Mouse (Mus musculus) CH12.LX (cell line): ENCODE measurements around the gene T2. TPM values are rescaled to one million over a fixed set of nuclear protein-coding genes. Genes with fewer than 3 reads are reported as not detected.

ENCODE experiments used
- DNase-seq: peaks from one replicate; pipeline ENCODE4 v3.0.0-alpha.2; 2013; ENCODE audit errors: extremely low read depth
- H3K27ac ChIP-seq: 2 replicates; pipeline ENCODE4 v1.5.1; 2012; ENCODE audit warnings: low read depth, mild to moderate bottlenecking, control low read depth, moderate library complexity; ENCODE audit not compliant: insufficient read depth
- H3K27me3 ChIP-seq: replicated peaks from 2 replicates; pipeline ENCODE3; 2012; ENCODE audit warnings: inconsistent platforms
- H3K36me3 ChIP-seq, 2 experiments: replicated peaks in 1 of 2; 2 replicates each; pipeline versions ENCODE3 to v1.6.1; 2012; ENCODE audit warnings: inconsistent platforms in 1 of 2, low read length in 1 of 2, mild to moderate bottlenecking in 1 of 2, mixed read lengths in 1 of 2, moderate library complexity in 1 of 2; ENCODE audit not compliant: control insufficient read depth in 1 of 2, insufficient read depth in 1 of 2
- H3K4me1 ChIP-seq, 2 experiments: 2 replicates each; pipeline ENCODE4 v1.6.1; 2012; ENCODE audit warnings: inconsistent platforms in 1 of 2, moderate library complexity in 1 of 2; ENCODE audit not compliant: insufficient read depth in 2 of 2, control insufficient read depth in 1 of 2
- H3K4me2 ChIP-seq: 2 replicates; pipeline ENCODE4 v1.6.1; 2012; ENCODE audit warnings: low read depth, mild to moderate bottlenecking, control low read depth; ENCODE audit not compliant: poor library complexity, insufficient read depth, severe bottlenecking
- H3K4me3 ChIP-seq, 3 experiments: fragments of 150-350 bp in 1 of 3; sonication (generic) in 1 of 3; replicated peaks in 1 of 3; 2 replicates each; pipeline versions ENCODE3 to v1.5.1; 2011 to 2012; ENCODE audit warnings: low read depth in 2 of 3, low read length in 2 of 3, mild to moderate bottlenecking in 2 of 3, moderate library complexity in 2 of 3, control low read depth in 1 of 3, improper control_type of control experiment in 1 of 3, inconsistent platforms in 1 of 3, mixed read lengths in 1 of 3; ENCODE audit not compliant: poor library complexity in 1 of 3
- H3K79me2 ChIP-seq: replicated peaks from 2 replicates; pipeline ENCODE4 v1.6.1; 2012; ENCODE audit warnings: mild to moderate bottlenecking, moderate library complexity; ENCODE audit not compliant: control insufficient read depth, poor library complexity, insufficient read depth, severe bottlenecking; ENCODE audit errors: extremely low read depth
- H3K9ac ChIP-seq: 2 replicates; pipeline ENCODE4 v1.6.1; 2012; ENCODE audit warnings: low read depth, mild to moderate bottlenecking, control low read depth, moderate library complexity; ENCODE audit not compliant: insufficient read depth
- H3K9me3 ChIP-seq: replicated peaks from 2 replicates; pipeline ENCODE3; 2012; ENCODE audit warnings: low read length, inconsistent platforms, mixed read lengths
- BHLHE40 ChIP-seq: IDR thresholded peaks from 2 replicates; pipeline ENCODE4 v1.6.1; 2011; ENCODE audit warnings: mild to moderate bottlenecking, low read depth, low read length, improper control_type of control experiment
- CTCF ChIP-seq, 2 experiments: IDR thresholded peaks in 1 of 2; conservative IDR thresholded peaks in 1 of 2; 2 replicates each; pipeline ENCODE4 v1.5.1; 2011 to 2012; ENCODE audit warnings: low read depth in 2 of 2, low read length in 2 of 2, improper control_type of control experiment in 1 of 2, inconsistent platforms in 1 of 2, mild to moderate bottlenecking in 1 of 2, moderate library complexity in 1 of 2
- E2F4 ChIP-seq: IDR thresholded peaks from 2 replicates; pipeline ENCODE4 v1.6.1; 2011; ENCODE audit warnings: low read depth, low read length, improper control_type of control experiment; ENCODE audit not compliant: insufficient replicate concordance
- ELF1 ChIP-seq: IDR thresholded peaks from 2 replicates; pipeline ENCODE4 v1.6.1; 2014; ENCODE audit warnings: low read depth, mild to moderate bottlenecking, inconsistent platforms, low read length, improper control_type of control experiment
- ETS1 ChIP-seq: conservative IDR thresholded peaks from 2 replicates; pipeline ENCODE4 v1.6.1; 2012; ENCODE audit warnings: low read depth, mild to moderate bottlenecking, inconsistent platforms, low read length, improper control_type of control experiment, moderate library complexity
- GABPA ChIP-seq: IDR thresholded peaks from 2 replicates; pipeline ENCODE4 v1.6.1; 2012; ENCODE audit warnings: low read depth, low read length, improper control_type of control experiment, inconsistent platforms; ENCODE audit not compliant: insufficient replicate concordance
- HCFC1 ChIP-seq: IDR thresholded peaks from 2 replicates; pipeline ENCODE4 v1.6.1; 2012; ENCODE audit warnings: low read depth, mild to moderate bottlenecking, inconsistent platforms, low read length, improper control_type of control experiment
- IRF4 ChIP-seq: IDR thresholded peaks from 2 replicates; pipeline ENCODE4 v1.6.1; 2014; ENCODE audit warnings: low read depth, mild to moderate bottlenecking, inconsistent platforms, low read length, improper control_type of control experiment
- JUN ChIP-seq: IDR thresholded peaks from 2 replicates; pipeline ENCODE4 v1.6.1; 2011; ENCODE audit warnings: low read depth, mild to moderate bottlenecking, low read length, improper control_type of control experiment, moderate library complexity; ENCODE audit not compliant: insufficient read depth
- KAT2A ChIP-seq: IDR thresholded peaks from 2 replicates; pipeline ENCODE4 v1.6.1; 2012; ENCODE audit warnings: low read length, improper control_type of control experiment, inconsistent platforms; ENCODE audit not compliant: insufficient replicate concordance
- MAX ChIP-seq: IDR thresholded peaks from 2 replicates; pipeline ENCODE4 v1.6.1; 2011; ENCODE audit warnings: low read length, improper control_type of control experiment
- NELFE ChIP-seq: IDR thresholded peaks from 2 replicates; pipeline ENCODE4 v1.6.1; 2011; ENCODE audit warnings: low read depth, low read length, improper control_type of control experiment
- RAD21 ChIP-seq: IDR thresholded peaks from 2 replicates; pipeline ENCODE4 v1.6.1; 2011; ENCODE audit warnings: low read depth, mild to moderate bottlenecking, low read length, improper control_type of control experiment, moderate library complexity
- RCOR1 ChIP-seq: conservative IDR thresholded peaks from 2 replicates; pipeline ENCODE4 v1.6.1; 2012; ENCODE audit warnings: low read depth, mild to moderate bottlenecking, inconsistent platforms, low read length, improper control_type of control experiment
- SIN3A ChIP-seq: IDR thresholded peaks from 2 replicates; pipeline ENCODE4 v1.6.1; 2012; ENCODE audit warnings: low read length, improper control_type of control experiment, inconsistent platforms
- TBP ChIP-seq: conservative IDR thresholded peaks from 2 replicates; pipeline ENCODE4 v1.6.1; 2011; ENCODE audit warnings: low read depth, low read length, improper control_type of control experiment
- TCF12 ChIP-seq: IDR thresholded peaks from 2 replicates; pipeline ENCODE4 v1.6.1; 2014; ENCODE audit warnings: low read depth, mild to moderate bottlenecking, inconsistent platforms, low read length, improper control_type of control experiment
- USF2 ChIP-seq: conservative IDR thresholded peaks from 2 replicates; pipeline ENCODE4 v1.6.1; 2011; ENCODE audit warnings: low read depth, low read length, improper control_type of control experiment
- ZKSCAN1 ChIP-seq: IDR thresholded peaks from 2 replicates; pipeline ENCODE4 v1.6.1; 2012; ENCODE audit warnings: low read depth, inconsistent platforms, low read length, improper control_type of control experiment, borderline replicate concordance
- ZMIZ1 ChIP-seq: IDR thresholded peaks from 2 replicates; pipeline ENCODE4 v1.6.1; 2012; ENCODE audit warnings: low read depth, mild to moderate bottlenecking, inconsistent platforms, low read length, improper control_type of control experiment
- ZNF384 ChIP-seq: IDR thresholded peaks from 2 replicates; pipeline ENCODE4 v1.6.1; 2012; ENCODE audit warnings: low read depth, low read length, improper control_type of control experiment, inconsistent platforms
- dilution Hi-C: fragments of 300-500 bp; cut with MboI; formaldehyde crosslinking; loops from 2 replicates; pipeline ENCODE4 v1.14.3; 2020; ENCODE audit warnings: low sequenced_read_pairs; ENCODE audit not compliant: extremely low pct_unique_long_range_greater_than_20kb, extremely low pct_ligation_motif_present
- in situ Hi-C: fragments of 300-500 bp; cut with MboI; formaldehyde crosslinking; loops from 3 replicates; pipeline ENCODE4 v1.14.3; 2019; ENCODE audit warnings: low sequenced_read_pairs, low pct_ligation_motif_present, low pct_unique_long_range_greater_than_20kb, mixed read lengths
- polyA plus RNA-seq: library from polyadenylated mRNA; unstranded; fragments of >175 nt; gene quantifications from 2 replicates; pipeline ENCODE4 v1.2.1, GENCODE M21; 2012; ENCODE audit warnings: low read depth; ENCODE audit not compliant: insufficient read length
- total RNA-seq, 2 experiments: library from RNA; depleted of rRNA; stranded (reverse); fragments of 300-350 nt in 1 of 2; fragments of >200 nt in 1 of 2; gene quantifications; 2 replicates each; pipeline ENCODE4 v1.2.3; 2012 to 2014

T2 gene
- total and polyA plus RNA-seq, 3 experiments, result not detected

GRCm38 (mm10) chr17:8429436-8429835 is 73.6 kb downstream of the T2 start:
- Histone ChIP-seq H3K4me3 (no peak overlapping the region), H3K4me2 (no peak overlapping the region), H3K79me2 (no peaks in the 10 kb centered on the region), H3K27ac (no peak overlapping the region), H3K4me1 (no peaks in the 10 kb centered on the region), H3K9ac (no peak overlapping the region), H3K9me3 (peaks cover 3% of the 10 kb centered on the region), H3K36me3 (no peaks in the 10 kb centered on the region), H3K27me3 (peaks cover 38% of the 10 kb centered on the region)
- in situ Hi-C loops, result no loop called here
- dilution Hi-C loops, result no loop called here
- no peak for TF ChIP-seq ZNF384
- no peak for TF ChIP-seq JUN
- TF ChIP-seq CTCF (conservative IDR thresholded peaks at IDR 0.05 in 1 of 2, IDR thresholded peaks at IDR 0.05 in 1 of 2; ENCODE audit: low read depth in 2 of 2, low read length in 2 of 2), result no peak
- TF ChIP-seq NELFE, result no peak
- no peak for TF ChIP-seq GABPA
- no peak for TF ChIP-seq IRF4
- TF ChIP-seq BHLHE40, result no peak
- no peak for TF ChIP-seq RAD21
- TF ChIP-seq TCF12, result no peak
- TF ChIP-seq E2F4, result no peak
- no peak for TF ChIP-seq USF2
- TF ChIP-seq MAX, result no peak
- no peak for TF ChIP-seq ETS1
- no peak for TF ChIP-seq ZKSCAN1
- no peak for DNase-seq

- no peak overlapping the region for H3K4me3 ChIP-seq
- H3K79me2 ChIP-seq, result no peaks in the 10 kb centered on the region
- H3K9me3 ChIP-seq, result peaks cover 3% of the 10 kb centered on the region
- DNase-seq, result no peak
- H3K36me3 ChIP-seq, result no peaks in the 10 kb centered on the region
- H3K27me3 ChIP-seq, result peaks cover 38% of the 10 kb centered on the region
- H3K9ac ChIP-seq, result no peak overlapping the region
- H3K4me2 ChIP-seq, result no peak overlapping the region
- in situ Hi-C loops, result no loop called here
- no peak overlapping the region for H3K27ac ChIP-seq
- dilution Hi-C loops, result no loop called here
- TF ChIP-seq TCF12, result no peak
- TF ChIP-seq HCFC1, result no peak
- no peak for TF ChIP-seq ELF1
- TF ChIP-seq SIN3A, result no peak
- no peak for TF ChIP-seq TBP
- no peak for TF ChIP-seq KAT2A
- no peak for TF ChIP-seq ETS1
- TF ChIP-seq GABPA, result no peak
- TF ChIP-seq ZKSCAN1, result no peak
- TF ChIP-seq ZMIZ1, result no peak
- no peak for TF ChIP-seq RCOR1
- H3K4me1 ChIP-seq, result no peaks in the 10 kb centered on the region
These were observed 74.1 kb downstream of the T2 start for GRCm38 (mm10) chr17:8429896-8430295.
